Mouse (Mus musculus) embryonic facial prominence, embryonic 13.5 days (tissue): ENCODE results near the gene Frat2. TPM values are rescaled to one million over a fixed set of nuclear protein-coding genes. Genes with fewer than 3 reads are reported as not detected.

ENCODE experiments used
- ATAC-seq: fragments of 200-750 bp; cut with Nextera tagmentation; 2 replicates; pipeline ENCODE4 v1.8.0; 2017; ENCODE audit warnings: low read depth; ENCODE audit not compliant: insufficient number of reproducible peaks, insufficient read depth, low FRiP score, low TSS enrichment
- H3K27ac ChIP-seq: fragments of 300-500 bp; sonication (generic); 2 replicates; pipeline ENCODE4 v1.5.1; 2015; ENCODE audit warnings: moderate library complexity, mild to moderate bottlenecking, inconsistent platforms
- H3K27me3 ChIP-seq: fragments of 300-500 bp; sonication (generic); 2 replicates; pipeline ENCODE4 v1.6.1; 2015; ENCODE audit warnings: mild to moderate bottlenecking, inconsistent platforms
- H3K36me3 ChIP-seq: fragments of 300-500 bp; sonication (generic); 2 replicates; pipeline ENCODE4 v1.6.1; 2015; ENCODE audit warnings: mild to moderate bottlenecking, inconsistent platforms
- H3K4me1 ChIP-seq: fragments of 300-500 bp; sonication (generic); 2 replicates; pipeline ENCODE4 v1.6.1; 2015; ENCODE audit warnings: inconsistent platforms
- H3K4me2 ChIP-seq: fragments of 300-500 bp; sonication (generic); 2 replicates; pipeline ENCODE4 v1.6.1; 2015; ENCODE audit warnings: moderate library complexity, mild to moderate bottlenecking, inconsistent platforms
- H3K4me3 ChIP-seq: fragments of 300-500 bp; sonication (generic); 2 replicates; pipeline ENCODE4 v1.5.1; 2015; ENCODE audit warnings: mild to moderate bottlenecking, inconsistent platforms
- H3K9ac ChIP-seq: fragments of 300-500 bp; sonication (generic); 2 replicates; pipeline ENCODE4 v1.6.1; 2015; ENCODE audit warnings: mild to moderate bottlenecking, inconsistent platforms
- H3K9me3 ChIP-seq: fragments of 300-500 bp; sonication (generic); 2 replicates; pipeline ENCODE4 v1.6.1; 2016; ENCODE audit warnings: inconsistent platforms
- WGBS: fragments of 180-500 bp; shearing (Covaris S2); methylation state at CpG from one replicate; pipeline ENCODE4 v1.1.7; 2015; ENCODE audit warnings: mixed read lengths; 5-methylcytosine and 5-hydroxymethylcytosine counted together
- polyA plus RNA-seq: library from polyadenylated mRNA; unstranded; fragments of >200 nt; fragmentation: Nextera tagmentation; extraction: Ambion mirVana; gene quantifications from 2 replicates; pipeline ENCODE4 v1.2.1, GENCODE M21; 2015

Frat2 gene
- polyA plus RNA-seq, 1 experiment from 2014 or later: 5.3 TPM

DNA sequence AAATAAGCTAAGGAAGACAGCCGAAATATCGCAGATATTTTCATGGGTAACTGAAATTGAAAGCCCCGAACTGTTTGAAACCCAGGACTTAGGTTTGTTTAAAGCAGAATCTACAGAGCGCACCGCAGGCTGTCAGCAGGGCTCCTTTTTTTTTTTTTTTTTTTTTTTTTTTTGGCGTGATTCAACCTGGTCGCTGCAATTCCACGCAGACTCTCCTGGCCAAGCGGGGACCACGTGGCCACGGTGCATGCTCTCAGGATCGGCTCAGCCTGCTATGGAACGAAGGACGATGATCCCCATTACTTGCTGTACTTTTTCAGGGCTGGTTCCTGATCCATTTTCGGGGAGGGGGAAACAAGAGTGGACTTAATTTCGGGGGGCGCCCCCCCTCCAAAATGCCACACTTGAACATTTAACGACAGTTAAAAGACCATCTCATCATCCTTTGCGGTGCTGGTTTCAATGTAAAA lies 16.8 kb downstream of the Frat2 start:
- Histone ChIP-seq H3K9ac (peak overlapping the region; percentile 75), H3K4me1 (peaks cover 30% of the 10 kb centered on the region), H3K27ac (no peak overlapping the region), H3K4me2 (peak overlapping the region; percentile 98), H3K27me3 (peaks cover 38% of the 10 kb centered on the region), H3K36me3 (no peaks in the 10 kb centered on the region), H3K9me3 (no peaks in the 10 kb centered on the region), H3K4me3 (peak overlapping the region; percentile 73)
- WGBS: 2% methylated on average over 19 of the region's 19 CpGs
- ATAC-seq: no peak

DNA sequence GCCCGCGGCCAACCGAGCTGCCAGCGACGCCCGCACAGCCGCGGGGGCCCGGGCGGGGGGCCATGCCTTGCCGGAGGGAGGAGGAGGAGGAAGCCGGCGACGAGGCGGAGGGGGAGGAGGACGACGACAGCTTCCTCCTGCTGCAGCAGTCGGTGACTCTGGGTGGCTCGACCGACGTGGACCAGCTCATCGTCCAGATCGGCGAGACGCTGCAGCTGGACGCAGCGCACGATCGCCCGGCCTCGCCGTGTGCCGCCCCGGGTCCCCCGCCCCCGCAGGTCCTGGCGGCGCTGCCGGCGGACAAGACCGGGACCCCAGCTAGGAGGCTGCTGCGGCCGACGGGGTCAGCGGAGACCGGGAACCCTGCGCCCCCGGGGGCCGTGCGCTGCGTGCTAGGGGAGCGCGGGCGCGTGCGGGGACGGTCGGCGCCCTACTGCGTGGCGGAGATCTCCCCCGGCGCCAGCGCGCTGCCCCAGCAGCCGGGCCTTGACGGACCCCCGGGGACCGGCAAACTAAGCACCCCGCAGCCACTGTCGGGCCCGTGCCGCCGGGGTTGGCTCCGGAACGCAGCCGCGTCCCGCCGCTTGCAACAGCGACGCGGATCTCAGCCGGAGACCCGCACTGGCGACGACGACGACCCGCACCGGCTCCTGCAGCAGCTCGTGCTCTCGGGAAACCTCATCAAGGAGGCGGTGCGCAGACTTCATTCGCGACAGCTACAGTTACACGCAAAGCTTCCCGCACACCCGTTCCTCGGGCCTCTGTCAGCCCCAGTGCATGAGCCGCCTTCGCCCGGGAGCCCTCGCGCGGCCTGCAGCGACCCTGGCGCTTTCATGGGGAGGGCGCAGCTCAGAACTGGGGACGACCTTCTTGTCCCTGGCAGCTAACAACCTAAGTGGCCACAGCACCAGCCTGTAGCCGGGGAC lies 17.6 kb downstream of the Frat2 start:
- Histone ChIP-seq H3K27ac (peak overlapping the region; percentile 33; the same call in 1 of the 2 replicates), H3K27me3 (peaks cover 38% of the 10 kb centered on the region), H3K4me3 (peak overlapping the region; percentile 73), H3K9me3 (no peaks in the 10 kb centered on the region), H3K36me3 (no peaks in the 10 kb centered on the region), H3K4me2 (peak overlapping the region; percentile 98), H3K4me1 (peaks cover 23% of the 10 kb centered on the region), H3K9ac (peak overlapping the region; percentile 75)
- under 1% methylated on average over 89 of the region's 112 CpGs for WGBS
- ATAC-seq: peak; percentile 12; the same call in 1 of the 2 replicates

DNA sequence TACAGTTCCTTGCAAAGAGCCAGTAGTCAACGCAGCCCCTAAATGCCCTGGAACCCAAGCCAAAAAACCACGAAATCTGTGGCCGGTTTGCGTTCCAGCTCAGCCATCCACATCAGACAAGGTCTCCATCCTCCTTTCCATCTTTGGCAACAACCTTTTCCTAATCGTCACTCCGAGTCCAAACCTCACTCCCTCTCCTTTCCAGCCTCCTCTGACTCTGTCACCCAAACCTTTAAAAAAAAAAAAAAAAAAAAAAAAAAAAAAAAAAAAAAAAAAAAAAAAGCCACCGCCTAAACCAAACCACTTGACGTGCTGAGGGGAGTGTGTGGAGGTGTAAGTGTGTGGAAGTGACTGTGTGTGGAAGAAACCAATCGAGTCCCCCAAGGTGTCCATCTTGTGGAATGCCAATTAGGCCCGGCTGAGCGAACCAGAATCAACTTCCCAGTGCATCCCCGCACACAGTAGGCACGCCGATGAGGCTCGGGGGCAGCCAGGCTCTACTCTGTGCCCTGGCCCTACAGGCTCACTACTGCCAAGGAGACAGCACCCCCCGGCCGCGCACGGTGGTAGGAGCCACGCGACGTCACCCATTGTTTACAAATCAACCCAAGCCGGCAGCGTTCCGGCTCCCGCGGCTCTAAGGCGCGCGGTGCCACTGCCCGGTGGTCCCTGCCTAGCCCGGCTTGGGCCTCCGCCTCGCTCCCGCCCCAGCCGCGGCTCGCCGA lies 18.4 kb downstream of the Frat2 start, which contains the start of gene Frat1:
TSS of gene Frat1 (plus strand) at position 590 of the 725 bp plus-strand sequence.
- Histone ChIP-seq H3K4me3 (peak within 1 kb of the TSS; percentile 73), H3K27ac (peak within 1 kb of the TSS; percentile 84), H3K27me3 (peaks cover 37% of the 10 kb centered on the region), H3K36me3 (no peaks in the 10 kb centered on the region), H3K9ac (peak within 1 kb of the TSS; percentile 75), H3K9me3 (no peaks in the 10 kb centered on the region), H3K4me1 (peaks cover 21% of the 10 kb centered on the region), H3K4me2 (peak within 1 kb of the TSS; percentile 98)
- ATAC-seq: peak; percentile 90
- WGBS: under 1% methylated on average over 39 of the region's 39 CpGs

DNA sequence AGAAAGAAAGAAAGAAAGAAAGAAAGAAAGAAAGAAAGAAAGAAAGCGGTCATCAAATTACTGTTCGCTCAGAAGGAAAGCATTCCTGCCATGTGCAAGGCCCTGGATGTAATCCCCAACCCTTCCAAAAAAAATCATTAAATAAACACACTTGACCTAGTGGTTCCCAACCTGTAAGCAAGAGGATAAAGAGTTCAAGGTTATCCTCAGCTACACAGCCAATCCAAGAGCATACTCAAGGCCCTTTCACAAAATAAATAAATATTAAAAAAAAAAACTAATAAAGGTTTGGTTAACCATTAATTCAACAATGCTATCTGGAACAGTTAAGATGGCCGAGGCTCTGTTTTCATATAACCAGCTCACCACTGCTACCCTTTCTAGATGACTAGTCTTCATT lies 19.0 kb downstream of the Frat2 start:
- ATAC-seq: no peak
- Histone ChIP-seq H3K9me3 (no peaks in the 10 kb centered on the region), H3K27me3 (peaks cover 35% of the 10 kb centered on the region), H3K4me1 (peaks cover 21% of the 10 kb centered on the region), H3K9ac (no peak overlapping the region), H3K4me2 (peak overlapping the region; percentile 98), H3K27ac (no peak overlapping the region), H3K4me3 (peak overlapping the region; percentile 73), H3K36me3 (no peaks in the 10 kb centered on the region)
- WGBS: 73% methylated on average over 3 of the region's 3 CpGs

DNA sequence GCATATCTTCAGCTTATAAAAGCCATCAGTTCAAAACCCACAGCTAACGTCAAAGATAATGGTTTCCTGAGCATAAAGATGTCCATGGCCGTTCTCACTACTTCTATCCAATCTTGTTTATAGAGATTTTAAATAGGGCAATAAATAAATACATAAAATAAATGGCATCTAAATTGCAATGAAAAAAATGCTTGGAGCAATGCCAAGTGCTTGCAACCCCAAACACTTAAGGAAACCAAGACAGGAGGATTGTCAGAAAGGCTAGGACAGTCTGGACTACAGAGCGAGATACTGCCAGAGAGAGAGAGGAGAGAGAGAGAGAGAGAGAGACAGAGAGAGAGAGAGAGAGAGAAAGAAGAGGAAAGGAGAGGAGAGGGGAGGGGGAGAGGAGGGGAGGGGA lies 21.4 kb downstream of the Frat2 start:
- peaks cover 12% of the 10 kb centered on the region for H3K4me1 ChIP-seq
- peaks cover 13% of the 10 kb centered on the region for H3K27me3 ChIP-seq
- 75% methylated on average over 3 of the region's 3 CpGs for WGBS
- H3K9ac ChIP-seq: no peak overlapping the region
- H3K4me2 ChIP-seq: no peak overlapping the region
- ATAC-seq: no peak
- no peaks in the 10 kb centered on the region for H3K9me3 ChIP-seq
- H3K4me3 ChIP-seq: no peak overlapping the region
- no peaks in the 10 kb centered on the region for H3K36me3 ChIP-seq
- no peak overlapping the region for H3K27ac ChIP-seq

DNA sequence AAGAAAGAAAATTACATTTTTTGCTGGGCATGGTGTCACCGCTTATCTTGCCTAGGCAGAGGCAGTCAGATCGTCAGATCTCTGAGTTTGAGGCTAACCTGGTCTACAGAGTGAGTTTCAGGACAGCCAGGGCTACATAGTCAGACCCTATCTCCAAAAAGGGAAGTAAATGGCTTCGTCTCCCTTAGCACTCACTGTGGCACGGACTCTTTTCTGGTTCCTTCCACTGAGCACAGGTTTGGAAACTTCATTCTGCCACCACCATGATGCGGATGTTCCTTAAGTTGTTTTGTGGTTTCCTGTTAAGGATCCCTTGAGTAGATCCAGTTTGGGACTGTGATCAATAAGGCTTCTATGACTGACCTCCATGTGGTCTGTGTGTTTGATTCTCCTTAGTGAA lies 23.0 kb downstream of the Frat2 start:
- 88% methylated on average over 5 of the region's 5 CpGs for WGBS
- H3K27me3 ChIP-seq: no peaks in the 10 kb centered on the region; the same call in 1 of the 2 replicates
- no peak overlapping the region for H3K4me3 ChIP-seq
- no peak for ATAC-seq
- no peaks in the 10 kb centered on the region for H3K9me3 ChIP-seq
- H3K4me1 ChIP-seq: no peaks in the 10 kb centered on the region
- no peaks in the 10 kb centered on the region for H3K36me3 ChIP-seq
- H3K27ac ChIP-seq: no peak overlapping the region
- no peak overlapping the region for H3K9ac ChIP-seq
- no peak overlapping the region for H3K4me2 ChIP-seq

DNA sequence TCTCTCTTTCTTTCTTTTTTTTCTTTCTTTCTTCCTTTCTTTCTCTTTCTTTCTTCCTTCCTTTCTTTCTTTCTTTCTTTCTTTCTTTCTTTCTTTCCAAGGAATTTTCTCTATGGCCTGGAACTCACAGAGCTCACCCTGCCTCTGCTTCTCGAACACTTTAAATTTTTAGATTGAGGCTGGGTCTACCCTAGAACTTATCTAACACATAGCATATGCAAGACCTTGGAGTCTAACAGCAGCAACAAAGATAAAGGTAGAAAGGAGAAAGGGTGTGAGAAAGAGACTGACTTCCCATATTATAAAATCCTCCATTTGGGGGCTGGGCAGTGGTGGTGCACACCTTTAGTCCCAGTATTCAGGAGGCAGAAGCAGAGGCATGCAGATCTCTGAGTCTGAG lies 25.3 kb downstream of the Frat2 start:
- Histone ChIP-seq H3K27ac (no peak overlapping the region), H3K4me2 (no peak overlapping the region), H3K4me3 (no peak overlapping the region), H3K36me3 (no peaks in the 10 kb centered on the region), H3K4me1 (peaks cover 1% of the 10 kb centered on the region; the same call in 1 of the 2 replicates), H3K9me3 (no peaks in the 10 kb centered on the region), H3K9ac (no peak overlapping the region), H3K27me3 (no peaks in the 10 kb centered on the region; the same call in 1 of the 2 replicates)
- WGBS: 83% methylated on average over 1 of the region's 1 CpGs
- no peak for ATAC-seq

DNA sequence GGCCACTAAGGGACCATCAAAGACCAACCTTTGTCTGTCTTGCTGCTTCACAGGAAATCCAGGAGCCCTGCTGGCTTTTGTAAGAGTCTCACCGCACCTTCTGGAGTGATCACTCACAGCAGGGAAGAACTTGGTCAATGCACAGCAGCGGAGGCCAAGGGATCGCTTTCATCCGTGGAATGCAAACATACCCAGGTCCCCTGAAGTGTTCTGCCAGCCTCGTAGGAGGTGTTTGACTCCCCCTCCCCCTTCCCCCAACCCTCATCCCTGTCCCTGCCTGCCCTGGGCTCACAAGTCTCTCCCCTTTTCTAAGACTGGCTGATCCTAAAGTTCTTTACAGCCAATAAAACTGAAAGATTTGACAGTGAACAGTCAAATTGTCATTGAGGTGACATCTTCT lies 26.5 kb downstream of the Frat2 start:
- H3K27me3 ChIP-seq: no peaks in the 10 kb centered on the region; the same call in 1 of the 2 replicates
- 10% methylated on average over 5 of the region's 5 CpGs for WGBS
- H3K4me1 ChIP-seq: peaks cover 13% of the 10 kb centered on the region
- H3K27ac ChIP-seq: no peak overlapping the region
- no peak overlapping the region for H3K4me2 ChIP-seq
- no peak overlapping the region for H3K9ac ChIP-seq
- no peaks in the 10 kb centered on the region for H3K9me3 ChIP-seq
- H3K4me3 ChIP-seq: no peak overlapping the region
- ATAC-seq: no peak
- H3K36me3 ChIP-seq: no peaks in the 10 kb centered on the region

DNA sequence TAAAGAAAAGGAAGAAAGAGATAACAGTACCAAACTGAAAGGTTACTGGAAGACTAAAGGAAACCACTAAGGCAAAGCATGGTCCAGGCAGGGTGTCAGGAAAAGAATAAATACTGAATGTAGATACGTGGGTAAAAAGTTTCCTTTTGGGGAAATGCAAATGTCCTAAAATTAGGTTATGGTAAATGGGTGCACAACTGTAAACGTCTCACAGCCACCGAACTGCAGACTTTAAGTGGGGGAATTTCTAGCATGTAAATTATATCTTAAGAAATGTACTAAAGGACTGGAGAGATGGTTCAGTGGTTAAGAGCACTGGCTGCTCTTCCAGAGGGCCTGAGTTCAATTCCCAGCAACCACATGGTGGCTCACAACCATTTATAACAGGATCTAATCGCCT lies 29.2 kb downstream of the Frat2 start:
- WGBS: 83% methylated on average over 4 of the region's 4 CpGs
- Histone ChIP-seq H3K4me1 (peaks cover 16% of the 10 kb centered on the region), H3K27ac (no peak overlapping the region), H3K4me3 (no peak overlapping the region), H3K27me3 (no peaks in the 10 kb centered on the region; the same call in 1 of the 2 replicates), H3K9ac (no peak overlapping the region), H3K36me3 (no peaks in the 10 kb centered on the region), H3K9me3 (no peaks in the 10 kb centered on the region), H3K4me2 (no peak overlapping the region)
- no peak for ATAC-seq

DNA sequence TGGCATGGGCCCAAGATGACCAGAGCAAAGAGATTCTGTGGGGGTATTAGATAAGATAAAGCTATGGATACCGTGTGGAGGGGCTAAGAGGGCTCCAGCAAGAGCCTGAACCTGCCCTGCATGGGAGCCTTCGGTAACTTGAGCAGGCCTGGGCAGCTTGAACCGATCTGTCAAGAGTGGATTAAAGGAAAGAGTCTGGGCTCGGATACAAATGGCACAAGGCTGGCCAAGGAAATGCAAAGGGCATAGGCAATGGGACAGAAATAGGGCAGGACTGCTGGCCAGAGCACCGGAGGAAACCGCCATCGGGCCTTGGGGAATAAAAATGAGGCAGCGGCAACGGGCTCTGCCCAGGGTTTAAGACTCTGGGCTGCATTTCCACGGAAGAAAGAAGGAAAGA lies 30.6 kb downstream of the Frat2 start:
- Histone ChIP-seq H3K9ac (0 out of 2 replicates have a peak overlapping the region, but pooled peaks have one; percentile 17), H3K27me3 (no peaks in the 10 kb centered on the region), H3K4me1 (peaks cover 16% of the 10 kb centered on the region), H3K9me3 (no peaks in the 10 kb centered on the region), H3K4me2 (peak overlapping the region; percentile 32), H3K27ac (peak overlapping the region; percentile 71), H3K4me3 (no peak overlapping the region), H3K36me3 (no peaks in the 10 kb centered on the region)
- 29% methylated on average over 10 of the region's 10 CpGs for WGBS
- ATAC-seq: 0 out of 2 replicates have a peak, but pooled peaks have one; percentile 26

DNA sequence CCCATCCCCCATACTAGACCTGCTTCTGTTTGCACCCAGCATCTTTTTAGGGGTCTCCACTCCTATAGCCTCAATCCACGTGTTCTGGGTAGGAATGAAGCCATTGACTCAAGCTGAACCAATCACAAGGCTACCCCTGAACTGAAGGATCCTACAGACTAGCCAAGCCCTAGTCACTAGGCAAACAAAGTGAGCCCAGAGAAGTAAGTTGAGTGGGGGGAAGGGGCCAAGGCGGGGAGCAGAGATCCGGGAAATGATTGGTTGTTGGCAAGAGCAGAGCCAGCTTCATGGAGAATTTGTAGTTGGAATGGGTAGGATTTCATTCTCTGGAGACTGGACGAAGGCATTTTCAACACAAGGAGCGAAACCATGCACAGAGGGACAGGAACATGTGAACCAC lies 31.0 kb downstream of the Frat2 start:
- 28% methylated on average over 5 of the region's 5 CpGs for WGBS
- Histone ChIP-seq H3K36me3 (no peaks in the 10 kb centered on the region), H3K4me1 (peaks cover 16% of the 10 kb centered on the region), H3K9ac (no peak overlapping the region), H3K27me3 (no peaks in the 10 kb centered on the region), H3K9me3 (no peaks in the 10 kb centered on the region), H3K4me3 (no peak overlapping the region), H3K4me2 (peak overlapping the region; percentile 32), H3K27ac (peak overlapping the region; percentile 71)
- ATAC-seq: peak; percentile 81; the same call in 1 of the 2 replicates
